Mouse (Mus musculus) CH12.LX (cell line): ENCODE measurements around the gene Hacd1. TPM values are rescaled to one million over a fixed set of nuclear protein-coding genes. Genes with fewer than 3 reads are reported as not detected.

Experiments used
- DNase-seq: peaks from one replicate; pipeline ENCODE4 v3.0.0-alpha.2; 2013; ENCODE audit errors: extremely low read depth
- H3K27ac ChIP-seq: 2 replicates; pipeline ENCODE4 v1.5.1; 2012; ENCODE audit warnings: low read depth, mild to moderate bottlenecking, control low read depth, moderate library complexity; ENCODE audit not compliant: insufficient read depth
- H3K27me3 ChIP-seq: replicated peaks from 2 replicates; pipeline ENCODE3; 2012; ENCODE audit warnings: inconsistent platforms
- H3K36me3 ChIP-seq, 2 experiments: replicated peaks in 1 of 2; 2 replicates each; pipeline versions ENCODE3 to v1.6.1; 2012; ENCODE audit warnings: inconsistent platforms in 1 of 2, low read length in 1 of 2, mild to moderate bottlenecking in 1 of 2, mixed read lengths in 1 of 2, moderate library complexity in 1 of 2; ENCODE audit not compliant: control insufficient read depth in 1 of 2, insufficient read depth in 1 of 2
- H3K4me1 ChIP-seq, 2 experiments: 2 replicates each; pipeline ENCODE4 v1.6.1; 2012; ENCODE audit warnings: inconsistent platforms in 1 of 2, moderate library complexity in 1 of 2; ENCODE audit not compliant: insufficient read depth in 2 of 2, control insufficient read depth in 1 of 2
- H3K4me2 ChIP-seq: 2 replicates; pipeline ENCODE4 v1.6.1; 2012; ENCODE audit warnings: low read depth, mild to moderate bottlenecking, control low read depth; ENCODE audit not compliant: poor library complexity, insufficient read depth, severe bottlenecking
- H3K4me3 ChIP-seq, 3 experiments: fragments of 150-350 bp in 1 of 3; sonication (generic) in 1 of 3; replicated peaks in 1 of 3; 2 replicates each; pipeline versions ENCODE3 to v1.5.1; 2011 to 2012; ENCODE audit warnings: low read depth in 2 of 3, low read length in 2 of 3, mild to moderate bottlenecking in 2 of 3, moderate library complexity in 2 of 3, control low read depth in 1 of 3, improper control_type of control experiment in 1 of 3, inconsistent platforms in 1 of 3, mixed read lengths in 1 of 3; ENCODE audit not compliant: poor library complexity in 1 of 3
- H3K79me2 ChIP-seq: replicated peaks from 2 replicates; pipeline ENCODE4 v1.6.1; 2012; ENCODE audit warnings: mild to moderate bottlenecking, moderate library complexity; ENCODE audit not compliant: control insufficient read depth, poor library complexity, insufficient read depth, severe bottlenecking; ENCODE audit errors: extremely low read depth
- H3K9ac ChIP-seq: 2 replicates; pipeline ENCODE4 v1.6.1; 2012; ENCODE audit warnings: low read depth, mild to moderate bottlenecking, control low read depth, moderate library complexity; ENCODE audit not compliant: insufficient read depth
- H3K9me3 ChIP-seq: replicated peaks from 2 replicates; pipeline ENCODE3; 2012; ENCODE audit warnings: low read length, inconsistent platforms, mixed read lengths
- CHD1 ChIP-seq: IDR thresholded peaks from 2 replicates; pipeline ENCODE4 v1.6.1; 2012; ENCODE audit warnings: low read depth, low read length, improper control_type of control experiment, inconsistent platforms
- CHD2 ChIP-seq: IDR thresholded peaks from 2 replicates; pipeline ENCODE4 v1.6.1; 2011; ENCODE audit warnings: low read length, improper control_type of control experiment
- CTCF ChIP-seq, 2 experiments: IDR thresholded peaks in 1 of 2; conservative IDR thresholded peaks in 1 of 2; 2 replicates each; pipeline ENCODE4 v1.5.1; 2011 to 2012; ENCODE audit warnings: low read depth in 2 of 2, low read length in 2 of 2, improper control_type of control experiment in 1 of 2, inconsistent platforms in 1 of 2, mild to moderate bottlenecking in 1 of 2, moderate library complexity in 1 of 2
- ELF1 ChIP-seq: IDR thresholded peaks from 2 replicates; pipeline ENCODE4 v1.6.1; 2014; ENCODE audit warnings: low read depth, mild to moderate bottlenecking, inconsistent platforms, low read length, improper control_type of control experiment
- EP300 ChIP-seq: IDR thresholded peaks from 2 replicates; pipeline ENCODE4 v1.6.1; 2011; ENCODE audit warnings: low read length, improper control_type of control experiment
- GABPA ChIP-seq: IDR thresholded peaks from 2 replicates; pipeline ENCODE4 v1.6.1; 2012; ENCODE audit warnings: low read depth, low read length, improper control_type of control experiment, inconsistent platforms; ENCODE audit not compliant: insufficient replicate concordance
- HCFC1 ChIP-seq: IDR thresholded peaks from 2 replicates; pipeline ENCODE4 v1.6.1; 2012; ENCODE audit warnings: low read depth, mild to moderate bottlenecking, inconsistent platforms, low read length, improper control_type of control experiment
- JUND ChIP-seq: conservative IDR thresholded peaks from 2 replicates; pipeline ENCODE4 v1.6.1; 2011; ENCODE audit warnings: low read depth, low read length, improper control_type of control experiment
- KAT2A ChIP-seq: IDR thresholded peaks from 2 replicates; pipeline ENCODE4 v1.6.1; 2012; ENCODE audit warnings: low read length, improper control_type of control experiment, inconsistent platforms; ENCODE audit not compliant: insufficient replicate concordance
- MAFK ChIP-seq: IDR thresholded peaks from 2 replicates; pipeline ENCODE4 v1.6.1; 2011; ENCODE audit warnings: low read length, improper control_type of control experiment; ENCODE audit not compliant: insufficient replicate concordance
- MXI1 ChIP-seq: IDR thresholded peaks from 2 replicates; pipeline ENCODE4 v1.6.1; 2011; ENCODE audit warnings: mild to moderate bottlenecking, low read depth, low read length, improper control_type of control experiment
- MYC ChIP-seq: IDR thresholded peaks from 2 replicates; pipeline ENCODE4 v1.6.1; 2011; ENCODE audit warnings: low read depth, mild to moderate bottlenecking, improper control_type of control experiment, low read length
- NELFE ChIP-seq: IDR thresholded peaks from 2 replicates; pipeline ENCODE4 v1.6.1; 2011; ENCODE audit warnings: low read depth, low read length, improper control_type of control experiment
- NRF1 ChIP-seq: IDR thresholded peaks from 2 replicates; pipeline ENCODE4 v1.6.1; 2014; ENCODE audit warnings: low read depth, mild to moderate bottlenecking, inconsistent platforms, low read length, improper control_type of control experiment, moderate library complexity
- PAX5 ChIP-seq: IDR thresholded peaks from 2 replicates; pipeline ENCODE4 v1.6.1; 2012; ENCODE audit warnings: low read length, inconsistent platforms, mixed read lengths
- RAD21 ChIP-seq: IDR thresholded peaks from 2 replicates; pipeline ENCODE4 v1.6.1; 2011; ENCODE audit warnings: low read depth, mild to moderate bottlenecking, low read length, improper control_type of control experiment, moderate library complexity
- RCOR1 ChIP-seq: conservative IDR thresholded peaks from 2 replicates; pipeline ENCODE4 v1.6.1; 2012; ENCODE audit warnings: low read depth, mild to moderate bottlenecking, inconsistent platforms, low read length, improper control_type of control experiment
- SMC3 ChIP-seq: IDR thresholded peaks from 2 replicates; pipeline ENCODE4 v1.6.1; 2011; ENCODE audit warnings: low read depth, low read length, improper control_type of control experiment
- USF1 ChIP-seq: IDR thresholded peaks from 2 replicates; pipeline ENCODE4 v1.6.1; 2014; ENCODE audit warnings: low read depth, mild to moderate bottlenecking, inconsistent platforms, low read length, improper control_type of control experiment
- USF2 ChIP-seq: conservative IDR thresholded peaks from 2 replicates; pipeline ENCODE4 v1.6.1; 2011; ENCODE audit warnings: low read depth, low read length, improper control_type of control experiment
- ZC3H11A ChIP-seq: IDR thresholded peaks from 2 replicates; pipeline ENCODE4 v1.6.1; 2012; ENCODE audit warnings: low read depth, mild to moderate bottlenecking, inconsistent platforms, low read length, improper control_type of control experiment
- ZKSCAN1 ChIP-seq: IDR thresholded peaks from 2 replicates; pipeline ENCODE4 v1.6.1; 2012; ENCODE audit warnings: low read depth, inconsistent platforms, low read length, improper control_type of control experiment, borderline replicate concordance
- ZNF384 ChIP-seq: IDR thresholded peaks from 2 replicates; pipeline ENCODE4 v1.6.1; 2012; ENCODE audit warnings: low read depth, low read length, improper control_type of control experiment, inconsistent platforms
- dilution Hi-C: fragments of 300-500 bp; cut with MboI; formaldehyde crosslinking; loops from 2 replicates; pipeline ENCODE4 v1.14.3; 2020; ENCODE audit warnings: low sequenced_read_pairs; ENCODE audit not compliant: extremely low pct_unique_long_range_greater_than_20kb, extremely low pct_ligation_motif_present
- in situ Hi-C: fragments of 300-500 bp; cut with MboI; formaldehyde crosslinking; loops from 3 replicates; pipeline ENCODE4 v1.14.3; 2019; ENCODE audit warnings: low sequenced_read_pairs, low pct_ligation_motif_present, low pct_unique_long_range_greater_than_20kb, mixed read lengths
- polyA plus RNA-seq: library from polyadenylated mRNA; unstranded; fragments of >175 nt; gene quantifications from 2 replicates; pipeline ENCODE4 v1.2.1, GENCODE M21; 2012; ENCODE audit warnings: low read depth; ENCODE audit not compliant: insufficient read length
- total RNA-seq, 2 experiments: library from RNA; depleted of rRNA; stranded (reverse); fragments of 300-350 nt in 1 of 2; fragments of >200 nt in 1 of 2; gene quantifications; 2 replicates each; pipeline ENCODE4 v1.2.3; 2012 to 2014

The Hacd1 gene
- total and polyA plus RNA-seq, 3 experiments = 18.3 to 55.4 (median 28.5) TPM

DNA sequence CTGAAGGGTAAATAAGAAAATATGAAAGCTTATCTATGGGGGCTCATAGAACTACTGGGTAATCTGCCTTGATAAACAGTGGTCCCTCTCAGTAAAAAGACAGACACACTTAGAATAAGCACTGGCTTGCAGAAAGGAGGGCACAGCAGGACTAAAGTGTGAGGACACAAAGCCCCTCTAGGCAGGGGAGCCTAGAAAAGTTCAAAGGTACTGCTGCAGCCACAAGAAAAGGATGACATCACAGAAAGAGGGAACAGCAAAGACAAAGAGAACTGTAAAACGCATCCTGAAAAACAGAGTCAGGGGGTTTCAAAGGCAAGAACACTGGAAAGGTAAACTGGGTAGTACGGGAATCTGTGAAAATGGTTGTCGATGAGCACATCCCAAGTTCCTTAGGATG is 2.3 kb downstream of the Hacd1 start:
- Histone ChIP-seq H3K36me3 (no peaks in the 10 kb centered on the region), H3K4me1 (peaks cover 0 to 4% of the 10 kb centered on the region in 2 experiments; a peak in 2 of 4 replicates), H3K9me3 (no peaks in the 10 kb centered on the region), H3K79me2 (no peaks in the 10 kb centered on the region; the same call in 1 of the 2 replicates), H3K27ac (no peak overlapping the region), H3K4me2 (no peak overlapping the region), H3K9ac (no peak overlapping the region), H3K27me3 (peaks cover 6% of the 10 kb centered on the region)
- in situ Hi-C loops = loop anchor here (10.0 kb wide), 1 partner anchor 81 kb away; no protein-coding TSS in a partner anchor
- DNase-seq = no peak
- TF ChIP-seq ZC3H11A = no peak
- no peak for TF ChIP-seq MXI1
- no peak for TF ChIP-seq RAD21
- TF ChIP-seq SMC3 = no peak
- TF ChIP-seq CHD2 = no peak
- TF ChIP-seq MAFK = no peak
- no peak for TF ChIP-seq NELFE
- TF ChIP-seq HCFC1 = no peak
- TF ChIP-seq ZKSCAN1 = no peak
- TF ChIP-seq CHD1 = no peak
- no peak for TF ChIP-seq ELF1
- no peak for TF ChIP-seq CTCF (conservative IDR thresholded peaks at IDR 0.05 in 1 of 2, IDR thresholded peaks at IDR 0.05 in 1 of 2; ENCODE audit: low read depth in 2 of 2, low read length in 2 of 2)
- TF ChIP-seq JUND = no peak
- no peak for TF ChIP-seq USF1
- no peak for TF ChIP-seq USF2
- no peak for TF ChIP-seq MYC
- TF ChIP-seq NRF1 = no peak
- TF ChIP-seq RCOR1 = no peak
- no peak for TF ChIP-seq ZNF384
- TF ChIP-seq KAT2A = no peak
- TF ChIP-seq, all 38 proteins: peak for 0
- H3K4me3 ChIP-seq = no peak overlapping the region
- dilution Hi-C loops = no loop called here

DNA sequence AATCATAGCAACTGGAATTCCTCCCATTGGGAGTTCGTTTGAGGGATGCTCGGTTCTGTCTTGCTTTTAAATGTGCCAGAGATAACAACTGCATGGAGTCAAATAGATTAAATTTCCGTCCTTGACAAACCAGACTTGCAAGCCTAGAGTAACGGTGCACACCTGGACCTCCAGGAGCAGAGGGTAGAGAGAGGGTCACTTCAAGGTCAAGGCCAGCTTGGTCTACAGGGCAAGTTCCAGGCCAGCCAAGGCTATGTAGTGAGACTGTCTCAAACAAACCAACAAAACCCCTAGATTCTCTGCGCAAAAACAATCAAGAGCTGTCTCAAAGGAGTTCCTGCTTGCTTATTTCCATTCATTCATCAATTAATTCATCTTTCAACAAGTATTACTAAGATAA is 7.1 kb downstream of the Hacd1 start:
- Histone ChIP-seq H3K36me3 (no peaks in the 10 kb centered on the region), H3K27me3 (no peaks in the 10 kb centered on the region), H3K79me2 (no peaks in the 10 kb centered on the region; the same call in 1 of the 2 replicates), H3K4me3 (no peak overlapping the region), H3K4me1 (no peaks in the 10 kb centered on the region), H3K4me2 (no peak overlapping the region), H3K9ac (no peak overlapping the region), H3K27ac (no peak overlapping the region), H3K9me3 (no peaks in the 10 kb centered on the region)
- DNase-seq = no peak
- dilution Hi-C loops = no loop called here
- in situ Hi-C loops = loop anchor here (10.0 to 25.0 kb wide), 2 partner anchors 246 to 663 kb away; no protein-coding TSS in a partner anchor
- TF ChIP-seq ELF1 (no peak), PAX5 (no peak), JUND (no peak), USF1 (no peak), GABPA (no peak), EP300 (no peak), MYC (no peak), USF2 (no peak), RAD21 (no peak)
